Mouse (Mus musculus) MEL (cell line): ENCODE measurements around the gene Thap4. TPM values are rescaled to one million over a fixed set of nuclear protein-coding genes. Genes with fewer than 3 reads are reported as not detected.

Experiments used
- DNase-seq: peaks from one replicate; pipeline ENCODE4 v3.0.0; 2011; ENCODE audit warnings: low read depth, low spot score
- H3K27ac ChIP-seq: 2 replicates; pipeline ENCODE4 v1.5.1; 2012; ENCODE audit warnings: low read depth, mild to moderate bottlenecking, control low read depth, low read length, moderate library complexity; ENCODE audit not compliant: control insufficient read depth
- H3K27me3 ChIP-seq, 2 experiments: fragments of 150-350 bp in 1 of 2; sonication (generic) in 1 of 2; 2 replicates each; pipeline ENCODE4 v1.6.1; 2012; ENCODE audit warnings: low read length in 2 of 2, mild to moderate bottlenecking in 2 of 2, improper control_type of control experiment in 1 of 2, moderate library complexity in 1 of 2; ENCODE audit not compliant: insufficient read depth in 2 of 2, control insufficient read depth in 1 of 2
- H3K36me3 ChIP-seq, 2 experiments: 2 replicates each; pipeline ENCODE4 v1.6.1; 2012 to 2014; ENCODE audit warnings: low read length in 2 of 2, improper control_type of control experiment in 1 of 2, inconsistent platforms in 1 of 2, mild to moderate bottlenecking in 1 of 2; ENCODE audit not compliant: insufficient read depth in 2 of 2, control insufficient read depth in 1 of 2
- H3K4me1 ChIP-seq, 2 experiments: fragments of 150-350 bp in 1 of 2; sonication (generic) in 1 of 2; 2 replicates each; pipeline ENCODE4 v1.6.1; 2012; ENCODE audit warnings: low read length in 2 of 2, improper control_type of control experiment in 1 of 2, mild to moderate bottlenecking in 1 of 2; ENCODE audit not compliant: insufficient read depth in 2 of 2, control insufficient read depth in 1 of 2
- H3K4me3 ChIP-seq, 2 experiments: fragments of 150-350 bp in 1 of 2; sonication (generic) in 1 of 2; 2 replicates each; pipeline ENCODE4 v1.5.1; 2012; ENCODE audit warnings: low read depth in 2 of 2, low read length in 2 of 2, mild to moderate bottlenecking in 2 of 2, moderate library complexity in 2 of 2, control low read depth in 1 of 2, improper control_type of control experiment in 1 of 2; ENCODE audit not compliant: control insufficient read depth in 1 of 2, insufficient read depth in 1 of 2
- H3K79me2 ChIP-seq: 2 replicates; pipeline ENCODE4 v1.6.1; 2012; ENCODE audit warnings: mild to moderate bottlenecking, low read length, moderate library complexity; ENCODE audit not compliant: control insufficient read depth, poor library complexity, insufficient read depth
- H3K9ac ChIP-seq: 2 replicates; pipeline ENCODE4 v1.6.1; 2012; ENCODE audit warnings: low read depth, mild to moderate bottlenecking, control low read depth, low read length, moderate library complexity; ENCODE audit not compliant: control insufficient read depth, poor library complexity, severe bottlenecking
- H3K9me3 ChIP-seq: fragments of 150-350 bp; sonication (generic); replicated peaks from 2 replicates; pipeline ENCODE4 v1.6.1; 2012; ENCODE audit warnings: mild to moderate bottlenecking, low read length, improper control_type of control experiment, moderate library complexity; ENCODE audit not compliant: insufficient read depth
- BHLHE40 ChIP-seq: IDR thresholded peaks from 2 replicates; pipeline ENCODE4 v1.6.1; 2012; ENCODE audit warnings: low read depth, mild to moderate bottlenecking, inconsistent platforms, low read length, improper control_type of control experiment, borderline replicate concordance
- CHD1 ChIP-seq: IDR thresholded peaks from 2 replicates; pipeline ENCODE4 v1.6.1; 2012; ENCODE audit warnings: low read depth, mild to moderate bottlenecking, inconsistent platforms, low read length, improper control_type of control experiment
- CHD2 ChIP-seq: IDR thresholded peaks from 2 replicates; pipeline ENCODE4 v1.6.1; 2011; ENCODE audit warnings: low read length, improper control_type of control experiment
- CTCF ChIP-seq, 3 experiments: IDR thresholded peaks in 2 of 3; conservative IDR thresholded peaks in 1 of 3; 2 replicates each; pipeline ENCODE4 v1.5.1; 2011 to 2012; ENCODE audit warnings: low read length in 3 of 3, low read depth in 2 of 3, mild to moderate bottlenecking in 2 of 3, improper control_type of control experiment in 1 of 3, inconsistent platforms in 1 of 3, mixed read lengths in 1 of 3, moderate library complexity in 1 of 3; ENCODE audit not compliant: control insufficient read depth in 1 of 3, insufficient read depth in 1 of 3, poor library complexity in 1 of 3, severe bottlenecking in 1 of 3
- E2F4 ChIP-seq: IDR thresholded peaks from 2 replicates; pipeline ENCODE4 v1.6.1; 2011; ENCODE audit warnings: low read depth, low read length, improper control_type of control experiment, borderline replicate concordance
- ELF1 ChIP-seq: IDR thresholded peaks from 2 replicates; pipeline ENCODE4 v1.6.1; 2014; ENCODE audit warnings: low read depth, mild to moderate bottlenecking, inconsistent platforms, low read length, improper control_type of control experiment, moderate library complexity
- EP300 ChIP-seq, 2 experiments: IDR thresholded peaks; 2 replicates each; pipeline ENCODE4 v1.6.1; 2011; ENCODE audit warnings: improper control_type of control experiment in 2 of 2, low read length in 2 of 2, low read depth in 1 of 2, mild to moderate bottlenecking in 1 of 2
- GABPA ChIP-seq: IDR thresholded peaks from 2 replicates; pipeline ENCODE4 v1.6.1; 2012; ENCODE audit warnings: low read depth, mild to moderate bottlenecking, inconsistent platforms, low read length, improper control_type of control experiment, moderate library complexity
- GATA1 ChIP-seq: IDR thresholded peaks from 2 replicates; pipeline ENCODE4 v1.6.1; 2011; ENCODE audit warnings: low read depth, low read length, improper control_type of control experiment
- HCFC1 ChIP-seq: IDR thresholded peaks from 2 replicates; pipeline ENCODE4 v1.6.1; 2012; ENCODE audit warnings: low read depth, mild to moderate bottlenecking, inconsistent platforms, low read length, improper control_type of control experiment, moderate library complexity
- JUND ChIP-seq: IDR thresholded peaks from 2 replicates; pipeline ENCODE4 v1.6.1; 2011; ENCODE audit warnings: low read depth, mild to moderate bottlenecking, improper control_type of control experiment, low read length
- KAT2A ChIP-seq: conservative IDR thresholded peaks from 2 replicates; pipeline ENCODE4 v1.6.1; 2012; ENCODE audit warnings: low read depth, low read length, improper control_type of control experiment, inconsistent platforms
- MAFK ChIP-seq: IDR thresholded peaks from 2 replicates; pipeline ENCODE4 v1.6.1; 2011; ENCODE audit warnings: low read depth, mild to moderate bottlenecking, low read length, improper control_type of control experiment, borderline replicate concordance
- MAZ ChIP-seq: IDR thresholded peaks from 2 replicates; pipeline ENCODE4 v1.6.1; 2012; ENCODE audit warnings: low read depth, mild to moderate bottlenecking, inconsistent platforms, low read length, improper control_type of control experiment
- MXI1 ChIP-seq: IDR thresholded peaks from 2 replicates; pipeline ENCODE4 v1.6.1; 2011; ENCODE audit warnings: mild to moderate bottlenecking, low read depth, low read length, improper control_type of control experiment
- MYB ChIP-seq: IDR thresholded peaks from 2 replicates; pipeline ENCODE4 v1.6.1; 2011; ENCODE audit warnings: mild to moderate bottlenecking, low read depth, low read length, improper control_type of control experiment
- MYC ChIP-seq: IDR thresholded peaks from 2 replicates; pipeline ENCODE4 v1.6.1; 2011; ENCODE audit warnings: low read depth, mild to moderate bottlenecking, low read length, improper control_type of control experiment, moderate library complexity
- NELFE ChIP-seq: IDR thresholded peaks from 2 replicates; pipeline ENCODE4 v1.6.1; 2011; ENCODE audit warnings: low read depth, low read length, improper control_type of control experiment
- NRF1 ChIP-seq: IDR thresholded peaks from 2 replicates; pipeline ENCODE4 v1.6.1; 2014; ENCODE audit warnings: low read depth, mild to moderate bottlenecking, inconsistent platforms, low read length, improper control_type of control experiment, moderate library complexity; ENCODE audit not compliant: poor library complexity, insufficient read depth, severe bottlenecking
- POLR2A ChIP-seq, 2 experiments: IDR thresholded peaks; 2 replicates each; pipeline ENCODE4 v1.6.1; 2011 to 2012; ENCODE audit warnings: low read length in 2 of 2, mild to moderate bottlenecking in 2 of 2, control low read depth in 1 of 2, improper control_type of control experiment in 1 of 2, low read depth in 1 of 2, moderate library complexity in 1 of 2; ENCODE audit not compliant: control insufficient read depth in 1 of 2, insufficient read depth in 1 of 2, poor library complexity in 1 of 2
- POLR2AphosphoS2 ChIP-seq: IDR thresholded peaks from 2 replicates; pipeline ENCODE4 v1.6.1; 2011; ENCODE audit warnings: low read length, improper control_type of control experiment
- POLR2AphosphoS5 ChIP-seq: IDR thresholded peaks from 2 replicates; pipeline ENCODE4 v1.6.1; 2012; ENCODE audit warnings: low read depth, borderline replicate concordance, mild to moderate bottlenecking, inconsistent platforms, low read length, moderate library complexity, mixed read lengths
- RAD21 ChIP-seq: IDR thresholded peaks from 2 replicates; pipeline ENCODE4 v1.6.1; 2011; ENCODE audit warnings: mild to moderate bottlenecking, low read depth, low read length, improper control_type of control experiment
- RCOR1 ChIP-seq: IDR thresholded peaks from 2 replicates; pipeline ENCODE4 v1.6.1; 2012; ENCODE audit warnings: low read depth, mild to moderate bottlenecking, inconsistent platforms, low read length, improper control_type of control experiment
- SMC3 ChIP-seq: IDR thresholded peaks from 2 replicates; pipeline ENCODE4 v1.6.1; 2011; ENCODE audit warnings: low read depth, low read length, improper control_type of control experiment
- TAL1 ChIP-seq: IDR thresholded peaks from 2 replicates; pipeline ENCODE4 v1.6.1; 2012; ENCODE audit warnings: mild to moderate bottlenecking, inconsistent platforms, low read length, moderate library complexity, mixed read lengths
- UBTF ChIP-seq: IDR thresholded peaks from 2 replicates; pipeline ENCODE4 v1.6.1; 2012; ENCODE audit warnings: low read depth, mild to moderate bottlenecking, inconsistent platforms, low read length, improper control_type of control experiment, moderate library complexity, borderline replicate concordance; ENCODE audit not compliant: insufficient read depth
- USF1 ChIP-seq: IDR thresholded peaks from 2 replicates; pipeline ENCODE4 v1.6.1; 2014; ENCODE audit warnings: low read depth, mild to moderate bottlenecking, inconsistent platforms, low read length, improper control_type of control experiment, moderate library complexity
- ZKSCAN1 ChIP-seq: IDR thresholded peaks from 2 replicates; pipeline ENCODE4 v1.6.1; 2012; ENCODE audit warnings: low read depth, mild to moderate bottlenecking, inconsistent platforms, low read length, improper control_type of control experiment, moderate library complexity
- polyA plus RNA-seq, 2 experiments: library from polyadenylated mRNA; stranded (reverse) in 1 of 2; unstranded in 1 of 2; fragments of >175 nt in 1 of 2; fragments of >200 nt in 1 of 2; gene quantifications; 2 replicates each; pipeline versions ENCODE4 v1.2.1 to v1.2.4; 2012; ENCODE audit warnings: low replicate concordance in 2 of 2, low read depth in 1 of 2; ENCODE audit not compliant: insufficient read length in 2 of 2, insufficient read depth in 1 of 2, missing spikeins in 1 of 2
- total RNA-seq: library from RNA; depleted of rRNA; stranded (reverse); fragments of 300-350 nt; gene quantifications from 2 replicates; pipeline ENCODE4 v1.2.3, GENCODE M21; 2012

Thap4 gene
- total and polyA plus RNA-seq, 3 experiments = 81.8 to 117 TPM; not detected in 1

DNA sequence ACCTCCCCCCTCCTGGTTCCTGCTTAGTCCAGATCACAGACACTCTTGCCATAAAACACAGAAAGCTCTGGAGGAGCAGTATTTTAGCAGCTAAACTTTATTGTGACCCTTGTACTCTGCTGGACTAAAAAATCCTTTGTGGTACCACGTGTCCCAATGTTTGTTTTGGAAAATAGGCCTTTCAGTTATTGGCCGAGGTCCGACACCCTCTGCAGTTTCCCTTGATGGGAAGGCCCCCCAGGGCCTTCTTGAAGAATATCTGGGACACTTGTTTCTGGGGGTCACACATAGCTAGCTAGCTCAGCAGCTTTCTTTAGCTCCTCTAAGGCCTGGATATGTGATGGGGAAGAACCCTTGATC lies 67.7 kb downstream of the Thap4 start:
- Histone ChIP-seq H3K9me3 (no peaks in the 10 kb centered on the region), H3K79me2 (no peaks in the 10 kb centered on the region), H3K27me3 (no peaks in the 10 kb centered on the region), H3K4me1 (peaks cover 2 to 22% of the 10 kb centered on the region in 2 experiments; a peak in 3 of 4 replicates), H3K36me3 (peaks cover 0 to 7% of the 10 kb centered on the region in 2 experiments; a peak in 2 of 4 replicates)
- no peak for DNase-seq
- no peak for TF ChIP-seq MXI1
- no peak for TF ChIP-seq CTCF (IDR thresholded peaks at IDR 0.05 in 2 of 3, conservative IDR thresholded peaks at IDR 0.05 in 1 of 3; ENCODE audit: control insufficient read depth in 1 of 3, insufficient read depth in 1 of 3, low read depth in 2 of 3, low read length in 3 of 3, poor library complexity in 1 of 3, severe bottlenecking in 1 of 3)
- TF ChIP-seq BHLHE40 = no peak
- no peak for TF ChIP-seq EP300 (IDR thresholded peaks at IDR 0.05; ENCODE audit: low read depth in 1 of 2, low read length in 2 of 2)
- TF ChIP-seq JUND = no peak
- TF ChIP-seq UBTF = no peak
- no peak for TF ChIP-seq NELFE
- TF ChIP-seq POLR2AphosphoS2 = no peak
- TF ChIP-seq MYB = no peak
- TF ChIP-seq HCFC1 = no peak
- no peak for TF ChIP-seq RAD21
- TF ChIP-seq ZKSCAN1 = no peak
- no peak for TF ChIP-seq POLR2AphosphoS5
- no peak for TF ChIP-seq MAFK
- no peak for TF ChIP-seq TAL1
- TF ChIP-seq, all 39 proteins: peak for 0
- Histone ChIP-seq H3K9ac (no peak overlapping the region), H3K27ac (no peak overlapping the region), H3K4me3 (no peak overlapping the region)

DNA sequence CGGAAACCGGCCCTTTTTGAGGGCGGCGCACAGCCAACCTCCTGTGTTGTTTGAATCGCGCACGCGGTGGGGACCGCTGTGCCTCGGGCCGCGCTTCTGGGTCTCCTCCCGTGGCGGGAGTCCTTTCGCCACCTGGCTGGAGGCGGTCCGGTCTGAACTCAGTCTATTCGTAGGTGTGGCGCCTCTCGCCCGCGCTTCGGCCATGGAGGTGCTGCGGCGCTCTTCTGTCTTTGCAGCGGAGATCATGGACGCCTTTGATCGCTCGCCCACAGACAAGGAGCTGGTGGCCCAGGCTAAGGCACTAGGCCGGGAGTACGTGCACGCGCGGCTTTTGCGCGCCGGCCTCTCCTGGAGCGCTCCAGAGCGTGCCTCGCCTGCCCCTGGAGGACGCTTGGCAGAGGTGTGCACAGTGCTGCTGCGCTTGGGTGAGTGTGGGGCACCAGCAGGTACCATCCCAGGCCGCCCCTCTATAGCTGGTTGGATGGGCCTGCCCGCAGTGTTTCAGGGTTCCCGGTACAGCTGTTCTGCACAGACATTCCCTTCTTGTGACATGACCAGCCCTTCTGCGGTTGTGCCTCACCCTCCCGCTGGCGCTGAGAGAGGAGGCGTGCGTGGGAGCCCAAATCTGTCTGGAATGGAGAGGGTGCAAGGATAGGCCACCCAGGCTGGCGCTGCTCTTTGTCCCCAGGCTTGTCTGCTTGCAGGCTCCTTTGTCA lies 68.3 kb downstream of the Thap4 start:
- Histone ChIP-seq H3K9ac (no peak overlapping the region), H3K9me3 (no peaks in the 10 kb centered on the region), H3K36me3 (peaks cover 0 to 7% of the 10 kb centered on the region in 2 experiments; a peak in 2 of 4 replicates), H3K27ac (no peak overlapping the region), H3K4me3 (no peak overlapping the region), H3K4me1 (peaks cover 2 to 22% of the 10 kb centered on the region in 2 experiments; a peak in 3 of 4 replicates), H3K79me2 (no peaks in the 10 kb centered on the region), H3K27me3 (no peaks in the 10 kb centered on the region)
- DNase-seq = no peak
- TF ChIP-seq MXI1 (no peak), ELF1 (no peak), ZKSCAN1 (no peak), MAZ (no peak), SMC3 (no peak), CHD2 (no peak), USF1 (no peak), NELFE (no peak), JUND (no peak), RCOR1 (no peak), NRF1 (no peak), UBTF (no peak), GATA1 (no peak), KAT2A (no peak), TAL1 (no peak), E2F4 (no peak), MYC (no peak), POLR2A (IDR thresholded peaks at IDR 0.05; ENCODE audit: control insufficient read depth in 1 of 2, insufficient read depth in 1 of 2, low read depth in 1 of 2, low read length in 2 of 2, poor library complexity in 1 of 2) (no peak), GABPA (no peak), CHD1 (no peak)
